Mouse (Mus musculus) megakaryocyte, embryonic 14.5 days (primary cell): ENCODE results near the gene Parp9.

Experiments
- FLI1 ChIP-seq: IDR thresholded peaks from 2 replicates; pipeline ENCODE4 v1.6.1; 2012; ENCODE audit warnings: low read length, inconsistent platforms, mixed read lengths
- GATA1 ChIP-seq: IDR thresholded peaks from 3 replicates; pipeline ENCODE4 v1.6.1; 2012; ENCODE audit warnings: mixed read lengths, low read length, inconsistent platforms, borderline replicate concordance

GRCm38 (mm10) chr16:35932179-35933055, 5.9 kb upstream of the Parp9 start:
- TF ChIP-seq FLI1 (no peak), GATA1 (no peak)
